ENCODE assay signal across 7 mouse cellular contexts in genomic region chr12:69362388-69362787, GRCm38 (mm10). TPM values are rescaled to one million over a fixed set of nuclear protein-coding genes. Genes with fewer than 3 reads are reported as not detected.
DNase-seq lines count a peak whose midpoint lies in the region; ATAC-seq and TF ChIP-seq lines count a peak whose summit lies in the region.

No protein-coding gene starts in this region.

- H3K27ac ChIP-seq in neural tube, embryonic 12.5 days: no peak overlapping the region
- H3K27ac ChIP-seq in embryonic facial prominence, embryonic 13.5 days: peak overlapping the region; percentile 98
- no peak overlapping the region for H3K27ac ChIP-seq in limb, embryonic 11.5 days (replicated peaks; ENCODE audit: low read depth, low read length)
- peak overlapping the region; percentile 10; the same call in 1 of the 2 replicates for H3K27ac ChIP-seq in stomach, postnatal 0 days (replicated peaks)

- no peak for DNase-seq in neural tube, embryonic 10.5 days (ENCODE audit: extremely low spot score, low spot score)
- no peak for DNase-seq in limb, embryonic 11.5 days (ENCODE audit: low spot score)
- no peak for DNase-seq in stomach, postnatal 0 days (ENCODE audit: low spot score)
- DNase-seq in spleen, postnatal 14 days (ENCODE audit: low spot score in 2 of 2): no peak
- DNase-seq in spleen, postnatal 36 days (ENCODE audit: low spot score in 2 of 2): no peak

- H3K4me3 ChIP-seq in neural tube, embryonic 12.5 days: no peak overlapping the region
- peak overlapping the region; percentile 51; the same call in 1 of the 2 replicates for H3K4me3 ChIP-seq in embryonic facial prominence, embryonic 13.5 days
- H3K4me3 ChIP-seq in limb, embryonic 11.5 days (ENCODE audit: low read depth, low read length): no peak overlapping the region
- no peak overlapping the region for H3K4me3 ChIP-seq in stomach, postnatal 0 days (ENCODE audit: low read depth, low read length)

- no peaks in the 10 kb centered on the region for H3K9me3 ChIP-seq in neural tube, embryonic 12.5 days
- no peaks in the 10 kb centered on the region for H3K9me3 ChIP-seq in embryonic facial prominence, embryonic 13.5 days
- H3K9me3 ChIP-seq in limb, embryonic 11.5 days (ENCODE audit: control insufficient read depth, low read length): no peaks in the 10 kb centered on the region
- no peaks in the 10 kb centered on the region for H3K9me3 ChIP-seq in stomach, postnatal 0 days (ENCODE audit: control insufficient read depth, low read length)

- TF ChIP-seq EP300 in stomach, postnatal 0 days (optimal IDR thresholded peaks at IDR 0.05): no peak

- peak overlapping the region; percentile 67 for H3K4me2 ChIP-seq in neural tube, embryonic 12.5 days (replicated peaks)
- H3K4me2 ChIP-seq in embryonic facial prominence, embryonic 13.5 days: peak overlapping the region; percentile 69
- peak overlapping the region; percentile 57; the same call in 1 of the 2 replicates for H3K4me2 ChIP-seq in limb, embryonic 11.5 days (ENCODE audit: low read depth, severe bottlenecking)
- no peak overlapping the region for H3K4me2 ChIP-seq in stomach, postnatal 0 days (replicated peaks; ENCODE audit: low read depth)

- H3K9ac ChIP-seq in neural tube, embryonic 12.5 days: no peak overlapping the region
- H3K9ac ChIP-seq in embryonic facial prominence, embryonic 13.5 days: no peak overlapping the region
- no peak overlapping the region for H3K9ac ChIP-seq in limb, embryonic 11.5 days (ENCODE audit: low read length)
- H3K9ac ChIP-seq in stomach, postnatal 0 days (ENCODE audit: low read length): no peak overlapping the region

- TF ChIP-seq CTCF in stomach, postnatal 0 days (IDR thresholded peaks at IDR 0.05; ENCODE audit: low read depth): no peak

- peaks cover 11% of the 10 kb centered on the region; the same call in 1 of the 2 replicates for H3K4me1 ChIP-seq in neural tube, embryonic 12.5 days
- peaks cover 9% of the 10 kb centered on the region for H3K4me1 ChIP-seq in embryonic facial prominence, embryonic 13.5 days
- no peaks in the 10 kb centered on the region; the same call in 1 of the 2 replicates for H3K4me1 ChIP-seq in limb, embryonic 11.5 days (ENCODE audit: control insufficient read depth, insufficient read depth, low read length)
- H3K4me1 ChIP-seq in stomach, postnatal 0 days (replicated peaks; ENCODE audit: control insufficient read depth, insufficient read depth): no peaks in the 10 kb centered on the region

- no peak for ATAC-seq in neural tube, embryonic 12.5 days (ENCODE audit: low FRiP score, low read depth)
- ATAC-seq in embryonic facial prominence, embryonic 13.5 days (ENCODE audit: insufficient number of reproducible peaks, insufficient read depth, low FRiP score, low TSS enrichment, low read depth): no peak
- ATAC-seq in limb, embryonic 11.5 days (ENCODE audit: insufficient number of reproducible peaks, low FRiP score, low TSS enrichment, low read depth): no peak
- ATAC-seq in stomach, postnatal 0 days (ENCODE audit: low FRiP score, low TSS enrichment): no peak

- 40% methylated on average over 4 of the region's 4 CpGs for WGBS in neural tube, embryonic 12.5 days
- WGBS in embryonic facial prominence, embryonic 13.5 days: 42% methylated on average over 4 of the region's 4 CpGs
- 51% methylated on average over 4 of the region's 4 CpGs for WGBS in limb, embryonic 11.5 days
- WGBS in stomach, postnatal 0 days: 50% methylated on average over 4 of the region's 4 CpGs

- H3K36me3 ChIP-seq in neural tube, embryonic 12.5 days: no peaks in the 10 kb centered on the region
- no peaks in the 10 kb centered on the region for H3K36me3 ChIP-seq in embryonic facial prominence, embryonic 13.5 days
- no peaks in the 10 kb centered on the region for H3K36me3 ChIP-seq in limb, embryonic 11.5 days (ENCODE audit: control insufficient read depth, insufficient read depth, low read length)
- no peaks in the 10 kb centered on the region for H3K36me3 ChIP-seq in stomach, postnatal 0 days (ENCODE audit: control insufficient read depth, insufficient read depth, low read length)

- H3K27me3 ChIP-seq in neural tube, embryonic 12.5 days (replicated peaks): no peaks in the 10 kb centered on the region
- no peaks in the 10 kb centered on the region for H3K27me3 ChIP-seq in embryonic facial prominence, embryonic 13.5 days
- no peaks in the 10 kb centered on the region for H3K27me3 ChIP-seq in limb, embryonic 11.5 days (ENCODE audit: control insufficient read depth, insufficient read depth, low read length)
- H3K27me3 ChIP-seq in stomach, postnatal 0 days (ENCODE audit: control insufficient read depth, insufficient read depth, low read length): no peaks in the 10 kb centered on the region

RNA-seq across cellular contexts. Expression of gene Nemf, which starts 5.4 kb away (rescaled TPM):
- 89.2 and 96.3 TPM in 2 replicates for polyA plus RNA-seq in neural tube, embryonic 12.5 days (2016; fragmentation: Nextera tagmentation; extraction: Ambion mirVana)
- polyA plus RNA-seq in embryonic facial prominence, embryonic 13.5 days (2015; fragmentation: Nextera tagmentation; extraction: Ambion mirVana): 107 and 112 TPM in 2 replicates
- 87.8 and 91.8 TPM in 2 replicates for polyA plus RNA-seq in limb, embryonic 11.5 days (2014; fragmentation: Nextera tagmentation; extraction: Ambion mirVana)
- polyA plus RNA-seq in stomach, postnatal 0 days (2015; fragmentation: Nextera tagmentation; extraction: Ambion mirVana): 46.5 and 50.0 TPM in 2 replicates

RNA-seq across cellular contexts. Expression of gene Arf6, which starts 9.6 kb away (rescaled TPM):
- polyA plus RNA-seq in neural tube, embryonic 12.5 days (2016; fragmentation: Nextera tagmentation; extraction: Ambion mirVana): 57.6 and 60.3 TPM in 2 replicates
- 48.4 and 56.7 TPM in 2 replicates for polyA plus RNA-seq in embryonic facial prominence, embryonic 13.5 days (2015; fragmentation: Nextera tagmentation; extraction: Ambion mirVana)
- 51.6 and 54.5 TPM in 2 replicates for polyA plus RNA-seq in limb, embryonic 11.5 days (2014; fragmentation: Nextera tagmentation; extraction: Ambion mirVana)
- 97.8 and 116 TPM in 2 replicates for polyA plus RNA-seq in stomach, postnatal 0 days (2015; fragmentation: Nextera tagmentation; extraction: Ambion mirVana)

RNA-seq across cellular contexts. Expression of gene Gm9887, which starts 9.9 kb away (rescaled TPM):
- polyA plus RNA-seq in neural tube, embryonic 12.5 days (2016; fragmentation: Nextera tagmentation; extraction: Ambion mirVana): 2.0 and 2.4 TPM in 2 replicates
- polyA plus RNA-seq in embryonic facial prominence, embryonic 13.5 days (2015; fragmentation: Nextera tagmentation; extraction: Ambion mirVana): 1.6 and 2.6 TPM in 2 replicates
- 1.0 and 1.4 TPM in 2 replicates for polyA plus RNA-seq in limb, embryonic 11.5 days (2014; fragmentation: Nextera tagmentation; extraction: Ambion mirVana)
- polyA plus RNA-seq in stomach, postnatal 0 days (2015; fragmentation: Nextera tagmentation; extraction: Ambion mirVana): 2.4 and 4.1 TPM in 2 replicates

Comparison
In these comparisons a context has a peak if more than half of its experiments do, and no peak if none do; other contexts are left out.
1. H3K27ac ChIP-seq: peak in embryonic facial prominence, embryonic 13.5 days (single experiment) and stomach, postnatal 0 days (single experiment); none in neural tube, embryonic 12.5 days (single experiment) and limb, embryonic 11.5 days (single experiment).